Mouse (Mus musculus) skeletal muscle tissue, adult 2 months (tissue): ENCODE measurements around the gene Prss2.
A peak's percentile ranks its signal among the peaks of the same experiment; 100 is the strongest.
"Not testable (repeated sequence)": the region's sequence is repeated elsewhere in the genome, so short reads cannot be mapped to it uniquely, and the experiment has no call there.

Experiments
- DNase-seq: peaks from one replicate; pipeline ENCODE4 v3.0.0-alpha.2; 2012; ENCODE audit warnings: low read depth, low spot score

Gene Prss2

GRCm38 (mm10) chr6:41554295-41555169, 32.9 kb downstream of the Prss2 start:
- peak; percentile 12 for DNase-seq

DNA sequence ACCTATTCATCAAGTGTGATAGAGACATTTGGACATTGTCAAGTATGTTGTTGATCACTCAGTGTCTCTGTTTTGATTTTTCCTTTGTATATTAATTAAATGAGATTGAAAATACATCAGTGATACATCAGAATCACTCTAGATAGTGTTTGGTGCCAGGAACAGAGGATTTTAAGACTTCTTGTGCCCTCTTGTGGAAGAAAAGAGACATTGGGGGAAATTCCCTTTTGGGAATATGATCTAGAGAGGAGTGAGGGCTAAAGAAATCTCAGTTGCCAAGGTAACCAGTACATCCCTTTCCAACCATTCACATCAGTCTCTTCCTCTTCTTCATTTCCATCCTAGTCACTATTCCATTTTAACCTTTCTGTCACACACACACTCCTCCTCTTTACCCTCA, 34.8 kb downstream of the Prss2 start:
- DNase-seq = no peak

GRCm38 (mm10) chr6:41557468-41557867, 35.9 kb downstream of the Prss2 start:
- no peak for DNase-seq

- no peak for DNase-seq
Measured at GRCm38 (mm10) chr6:41558271-41558670, 36.7 kb downstream of the Prss2 start.

- DNase-seq = no peak
Measured at GRCm38 (mm10) chr6:41559331-41559730, 37.7 kb downstream of the Prss2 start.

- DNase-seq = no peak
Measured at GRCm38 (mm10) chr6:41560273-41560672, 38.7 kb downstream of the Prss2 start.

DNA sequence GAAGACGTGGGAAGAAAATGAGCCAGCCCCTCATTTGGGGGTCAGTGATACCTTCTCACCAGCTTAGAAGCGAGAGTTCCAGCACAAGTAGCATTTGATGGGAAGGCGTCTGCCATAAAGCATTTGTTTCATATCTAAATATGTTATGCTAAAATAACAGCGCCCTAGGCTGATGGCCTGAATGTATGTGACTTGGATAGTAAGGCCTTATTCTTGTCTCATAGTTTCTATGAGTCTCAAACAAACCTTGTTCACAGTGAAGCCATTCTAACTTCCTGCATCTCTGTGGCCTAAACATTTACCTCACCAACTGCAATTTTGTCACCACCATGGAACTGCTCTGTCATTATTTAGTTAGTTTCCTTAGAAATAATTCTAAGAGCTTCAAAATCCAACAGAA, 41.0 kb downstream of the Prss2 start:
- DNase-seq = no peak

- DNase-seq = not testable (repeated sequence)
Measured at GRCm38 (mm10) chr6:41563104-41563951, 41.7 kb downstream of the Prss2 start.

DNA sequence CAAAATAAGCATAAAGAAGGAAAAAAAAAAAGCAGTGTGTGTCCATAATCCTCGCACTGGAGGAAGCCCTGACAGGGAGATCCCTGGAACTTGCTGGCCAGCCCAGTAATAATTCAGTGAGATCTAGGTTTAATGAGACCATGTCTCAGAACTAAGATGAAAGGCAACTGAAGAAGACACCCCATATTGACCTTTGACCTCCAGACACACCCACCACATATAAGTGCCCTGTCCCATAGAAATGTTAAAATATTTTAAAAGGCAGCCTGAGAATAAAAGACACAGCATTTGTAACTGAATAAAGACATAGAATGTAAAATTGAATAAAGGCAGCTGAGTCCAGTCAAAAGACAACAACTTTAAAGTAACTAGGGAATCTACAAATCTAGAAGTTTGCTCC, 43.7 kb downstream of the Prss2 start:
- no peak for DNase-seq

GRCm38 (mm10) chr6:41566965-41567364, 45.4 kb downstream of the Prss2 start:
- no peak for DNase-seq

DNA sequence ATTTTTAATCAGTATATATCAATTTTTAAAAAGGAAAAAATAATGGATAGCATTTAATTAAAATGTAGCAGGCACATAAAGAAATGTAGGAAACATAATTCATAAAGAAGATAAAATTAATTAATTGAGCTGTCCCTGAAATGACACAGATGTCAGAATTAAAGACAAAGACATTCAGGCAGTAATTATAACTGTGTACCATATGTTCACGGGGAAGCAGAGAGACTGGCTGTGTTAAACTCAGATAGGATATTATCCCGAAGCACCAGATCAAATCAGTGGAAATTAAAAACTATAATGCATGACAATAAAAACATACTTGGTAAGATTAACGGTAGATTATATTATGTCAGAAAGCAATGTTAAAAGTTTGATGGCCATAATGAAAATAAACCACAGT, 47.5 kb downstream of the Prss2 start:
- no peak for DNase-seq
